Mouse (Mus musculus): ENCODE results near the gene Ndc80.

DNA sequence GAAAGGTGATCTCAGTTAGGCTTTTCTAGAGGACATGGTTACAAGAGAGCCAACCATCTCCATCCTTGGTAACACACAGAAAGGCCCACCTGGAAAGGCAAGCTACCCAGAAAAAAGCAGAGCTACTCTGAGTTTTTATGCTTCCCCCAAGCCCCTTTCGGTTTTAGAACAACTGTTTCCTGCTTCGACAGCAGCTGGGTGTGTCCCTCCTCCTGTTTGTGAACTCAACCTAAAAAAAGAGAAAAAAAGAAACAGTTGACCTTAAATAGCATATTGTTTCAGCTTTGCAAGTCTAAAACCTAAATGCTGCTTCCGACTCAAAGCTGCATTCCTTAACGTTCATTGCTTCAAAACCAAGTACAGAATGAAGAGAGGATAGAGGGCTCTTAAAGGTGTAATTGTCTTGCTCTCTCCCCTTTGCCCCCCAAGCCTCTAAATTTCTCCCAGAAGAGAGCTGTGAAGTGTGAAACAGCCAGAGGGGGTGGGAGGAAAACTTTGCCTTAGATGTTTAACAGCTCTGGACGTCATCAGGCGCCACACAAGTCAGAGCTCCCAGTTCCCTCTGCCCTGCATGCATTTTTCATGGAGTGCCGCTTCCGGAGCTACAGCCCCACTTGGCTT lies 40.3 kb downstream of the Ndc80 start:
- TF ChIP-seq CTCF (IDR thresholded peaks at IDR 0.05) (0 out of 2 replicates have a peak, but pooled peaks have one; percentile 2), EP300 (IDR thresholded peaks at IDR 0.05) (no peak)

Measured in lung, postnatal 0 days (tissue).